Mouse (Mus musculus) heart, embryonic 15.5 days (tissue): ENCODE data around the gene Hoxd3. TPM values are rescaled to one million over a fixed set of nuclear protein-coding genes. Genes with fewer than 3 reads are reported as not detected.

Experiments
- ATAC-seq: fragments of 200-750 bp; cut with Nextera tagmentation; replicated peaks from 2 replicates; pipeline ENCODE4 v1.8.0; 2017; ENCODE audit warnings: low read depth, moderate TSS enrichment; ENCODE audit not compliant: insufficient number of reproducible peaks, insufficient read depth, low FRiP score
- H3K27ac ChIP-seq: fragments of 300-500 bp; sonication (generic); 2 replicates; pipeline ENCODE4 v1.5.1; 2015; ENCODE audit warnings: mild to moderate bottlenecking, inconsistent platforms
- H3K27me3 ChIP-seq: fragments of 300-500 bp; sonication (generic); 2 replicates; pipeline ENCODE4 v1.6.1; 2015; ENCODE audit warnings: inconsistent platforms
- H3K36me3 ChIP-seq: fragments of 300-500 bp; sonication (generic); 2 replicates; pipeline ENCODE4 v1.6.1; 2015; ENCODE audit warnings: mild to moderate bottlenecking, inconsistent platforms
- H3K4me1 ChIP-seq: fragments of 300-500 bp; sonication (generic); replicated peaks from 2 replicates; pipeline ENCODE4 v1.6.1; 2015; ENCODE audit warnings: inconsistent platforms
- H3K4me2 ChIP-seq: fragments of 300-500 bp; sonication (generic); 2 replicates; pipeline ENCODE4 v1.6.1; 2015; ENCODE audit warnings: inconsistent platforms, mild to moderate bottlenecking, moderate library complexity
- H3K4me3 ChIP-seq: fragments of 300-500 bp; sonication (generic); 2 replicates; pipeline ENCODE4 v1.5.1; 2015; ENCODE audit warnings: mild to moderate bottlenecking, inconsistent platforms
- H3K9ac ChIP-seq: fragments of 300-500 bp; sonication (generic); 2 replicates; pipeline ENCODE4 v1.6.1; 2015; ENCODE audit warnings: mild to moderate bottlenecking, inconsistent platforms
- H3K9me3 ChIP-seq: fragments of 300-500 bp; sonication (generic); replicated peaks from 2 replicates; pipeline ENCODE4 v1.6.1; 2016; ENCODE audit warnings: inconsistent platforms
- WGBS: fragments of 180-500 bp; shearing (Covaris S2); methylation state at CpG from one replicate; pipeline ENCODE4 v1.1.7; 2015; ENCODE audit warnings: mixed read lengths; 5-methylcytosine and 5-hydroxymethylcytosine counted together
- polyA plus RNA-seq: library from polyadenylated mRNA; unstranded; fragments of >200 nt; fragmentation: Nextera tagmentation; extraction: Ambion mirVana; gene quantifications from 2 replicates; pipeline ENCODE4 v1.2.1, GENCODE M21; 2015

The Hoxd3 gene
- polyA plus RNA-seq, 1 experiment from 2014 or later: 0.29 TPM

- Histone ChIP-seq H3K4me3 (peak overlapping the region; percentile 39), H3K4me1 (peaks cover 20% of the 10 kb centered on the region), H3K4me2 (peak overlapping the region; percentile 59), H3K9me3 (no peaks in the 10 kb centered on the region), H3K27me3 (peaks cover 92% of the 10 kb centered on the region), H3K27ac (no peak overlapping the region), H3K36me3 (no peaks in the 10 kb centered on the region), H3K9ac (no peak overlapping the region)
- ATAC-seq: 0 out of 2 replicates have a peak, but pooled peaks have one; percentile 18
- WGBS: 3% methylated on average over 25 of the region's 25 CpGs
Observed at GRCm38 (mm10) chr2:74753175-74753523, 41.4 kb downstream of the Hoxd3 start.

DNA sequence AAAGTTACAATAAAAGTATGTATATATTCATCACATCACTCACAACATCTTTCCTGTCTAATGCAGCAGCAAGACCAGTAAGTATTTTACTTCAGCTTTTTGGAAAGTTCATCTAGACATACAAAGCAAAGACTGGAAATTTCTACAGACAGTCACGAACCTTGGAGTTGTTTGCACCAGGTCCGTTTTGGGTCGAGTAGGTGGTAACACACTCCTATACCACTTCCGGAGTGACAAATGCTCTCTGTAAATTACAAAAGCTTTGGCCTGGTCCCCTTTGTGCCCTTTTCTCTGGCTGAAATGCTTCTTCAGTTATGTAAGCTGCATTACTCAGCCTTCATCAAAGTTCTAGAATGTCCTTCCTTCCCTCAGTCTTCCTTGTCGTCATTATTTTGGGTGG is 42.0 kb downstream of the Hoxd3 start:
- H3K4me3 ChIP-seq: no peak overlapping the region
- no peaks in the 10 kb centered on the region for H3K36me3 ChIP-seq
- 40% methylated on average over 5 of the region's 5 CpGs for WGBS
- no peaks in the 10 kb centered on the region for H3K9me3 ChIP-seq
- peaks cover 92% of the 10 kb centered on the region for H3K27me3 ChIP-seq
- peaks cover 20% of the 10 kb centered on the region for H3K4me1 ChIP-seq
- no peak for ATAC-seq
- no peak overlapping the region for H3K4me2 ChIP-seq
- H3K27ac ChIP-seq: no peak overlapping the region
- H3K9ac ChIP-seq: no peak overlapping the region

GRCm38 (mm10) chr2:74760146-74760545 is 48.4 kb downstream of the Hoxd3 start:
- WGBS: 0% methylated on average over 1 of the region's 1 CpGs
- Histone ChIP-seq H3K9ac (no peak overlapping the region), H3K4me1 (peaks cover 16% of the 10 kb centered on the region), H3K36me3 (no peaks in the 10 kb centered on the region), H3K4me3 (no peak overlapping the region), H3K4me2 (no peak overlapping the region), H3K9me3 (no peaks in the 10 kb centered on the region), H3K27ac (no peak overlapping the region), H3K27me3 (peaks cover 87% of the 10 kb centered on the region)
- ATAC-seq: no peak

GRCm38 (mm10) chr2:74761941-74762340 is 50.2 kb downstream of the Hoxd3 start:
- H3K27me3 ChIP-seq: peaks cover 89% of the 10 kb centered on the region
- H3K9me3 ChIP-seq: no peaks in the 10 kb centered on the region
- H3K36me3 ChIP-seq: no peaks in the 10 kb centered on the region
- peaks cover 16% of the 10 kb centered on the region for H3K4me1 ChIP-seq
- peak overlapping the region; percentile 89; the same call in 1 of the 2 replicates for H3K4me2 ChIP-seq
- 0 out of 2 replicates have a peak overlapping the region, but pooled peaks have one; percentile 55 for H3K4me3 ChIP-seq
- 5% methylated on average over 13 of the region's 13 CpGs for WGBS
- ATAC-seq: no peak
- no peak overlapping the region for H3K9ac ChIP-seq
- no peak overlapping the region for H3K27ac ChIP-seq

GRCm38 (mm10) chr2:74762522-74763244 is 51.0 kb downstream of the Hoxd3 start, which contains the start of gene Hoxd1:
Hoxd1 (plus strand) TSS chr2:74762980.
- H3K9me3 ChIP-seq: no peaks in the 10 kb centered on the region
- H3K27me3 ChIP-seq: peaks cover 84% of the 10 kb centered on the region
- H3K4me1 ChIP-seq: peaks cover 16% of the 10 kb centered on the region
- H3K27ac ChIP-seq: no peak within 1 kb of the TSS
- peak within 1 kb of the TSS; percentile 89 for H3K4me2 ChIP-seq
- under 1% methylated on average over 60 of the region's 61 CpGs for WGBS
- H3K9ac ChIP-seq: 0 out of 2 replicates have a peak within 1 kb of the TSS, but pooled peaks have one; percentile 18
- H3K36me3 ChIP-seq: no peaks in the 10 kb centered on the region
- peak; percentile 22; the same call in 1 of the 2 replicates for ATAC-seq
- H3K4me3 ChIP-seq: peak within 1 kb of the TSS; percentile 55

DNA sequence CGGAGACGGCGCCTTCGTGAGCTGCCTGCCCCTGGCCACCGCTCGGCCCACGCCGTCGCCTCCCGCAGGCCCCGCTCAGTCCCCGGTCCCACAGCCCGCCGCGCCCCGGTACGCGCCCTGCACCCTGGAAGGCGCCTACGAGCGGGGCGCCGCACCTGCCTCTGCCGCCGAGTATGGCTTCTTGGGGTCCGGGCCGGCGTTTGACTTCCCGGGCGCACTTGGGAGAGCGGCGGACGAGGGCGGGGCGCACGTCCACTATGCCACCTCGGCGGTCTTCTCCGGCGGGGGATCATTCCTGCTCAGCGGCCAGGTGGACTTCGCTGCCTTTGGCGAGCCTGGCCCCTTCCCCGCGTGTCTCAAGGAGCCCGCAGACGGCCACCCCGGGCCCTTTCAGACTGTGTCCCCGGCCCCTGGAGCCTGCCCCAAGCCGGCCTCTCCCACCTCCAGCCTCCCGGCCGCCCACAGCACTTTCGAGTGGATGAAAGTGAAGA is 51.6 kb downstream of the Hoxd3 start:
- Histone ChIP-seq H3K9me3 (no peaks in the 10 kb centered on the region), H3K4me2 (peak overlapping the region; percentile 89), H3K4me3 (peak overlapping the region; percentile 55), H3K9ac (0 out of 2 replicates have a peak overlapping the region, but pooled peaks have one; percentile 18), H3K27ac (no peak overlapping the region), H3K27me3 (peaks cover 78% of the 10 kb centered on the region), H3K4me1 (peaks cover 16% of the 10 kb centered on the region), H3K36me3 (no peaks in the 10 kb centered on the region)
- WGBS: under 1% methylated on average over 50 of the region's 53 CpGs
- no peak for ATAC-seq

- Histone ChIP-seq H3K9me3 (no peaks in the 10 kb centered on the region), H3K4me3 (peak overlapping the region; percentile 55), H3K27ac (no peak overlapping the region), H3K27me3 (peaks cover 73% of the 10 kb centered on the region), H3K9ac (no peak overlapping the region), H3K4me1 (peaks cover 16% of the 10 kb centered on the region), H3K4me2 (peak overlapping the region; percentile 89; the same call in 1 of the 2 replicates), H3K36me3 (no peaks in the 10 kb centered on the region)
- WGBS: 41% methylated on average over 10 of the region's 10 CpGs
- ATAC-seq: no peak
Observed at GRCm38 (mm10) chr2:74763976-74764375, 52.2 kb downstream of the Hoxd3 start.

GRCm38 (mm10) chr2:74774359-74774758 is 62.6 kb downstream of the Hoxd3 start:
- Histone ChIP-seq H3K4me3 (no peak overlapping the region), H3K36me3 (no peaks in the 10 kb centered on the region), H3K27me3 (peaks cover 26% of the 10 kb centered on the region), H3K4me1 (no peaks in the 10 kb centered on the region), H3K4me2 (no peak overlapping the region), H3K9me3 (no peaks in the 10 kb centered on the region), H3K9ac (no peak overlapping the region), H3K27ac (no peak overlapping the region)
- no peak for ATAC-seq
- 73% methylated on average over 2 of the region's 2 CpGs for WGBS

GRCm38 (mm10) chr2:74777536-74778275 is 66.0 kb downstream of the Hoxd3 start:
- Histone ChIP-seq H3K9me3 (no peaks in the 10 kb centered on the region), H3K4me3 (no peak overlapping the region), H3K27me3 (peaks cover 11% of the 10 kb centered on the region), H3K9ac (no peak overlapping the region), H3K27ac (no peak overlapping the region), H3K36me3 (no peaks in the 10 kb centered on the region), H3K4me1 (no peaks in the 10 kb centered on the region), H3K4me2 (no peak overlapping the region)
- WGBS: 67% methylated on average over 13 of the region's 13 CpGs
- ATAC-seq: no peak

DNA sequence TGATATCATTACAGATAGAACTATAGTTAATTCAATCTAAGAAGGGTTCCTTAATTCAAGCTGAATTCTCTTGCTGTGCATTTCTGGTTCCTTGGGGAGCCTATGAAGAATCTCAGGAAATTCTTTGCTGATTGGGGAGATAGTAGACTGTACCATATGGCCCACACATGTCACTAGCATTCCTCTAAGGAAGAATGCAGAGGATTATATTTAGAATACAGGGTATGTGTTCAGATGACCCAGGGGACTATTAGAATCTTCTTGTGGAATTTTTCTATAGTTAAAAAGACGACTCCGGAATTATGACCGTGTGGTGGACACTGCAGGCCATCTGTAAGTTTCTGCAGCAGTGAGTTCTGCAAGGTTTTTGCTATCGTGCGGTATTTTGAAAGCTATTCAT is 69.7 kb downstream of the Hoxd3 start:
- Histone ChIP-seq H3K4me1 (no peaks in the 10 kb centered on the region), H3K4me2 (no peak overlapping the region), H3K36me3 (no peaks in the 10 kb centered on the region), H3K27ac (no peak overlapping the region), H3K9ac (no peak overlapping the region), H3K9me3 (no peaks in the 10 kb centered on the region), H3K4me3 (no peak overlapping the region), H3K27me3 (peaks cover 8% of the 10 kb centered on the region; the same call in 1 of the 2 replicates)
- no peak for ATAC-seq
- 72% methylated on average over 5 of the region's 5 CpGs for WGBS

- no peak overlapping the region for H3K9ac ChIP-seq
- H3K27me3 ChIP-seq: no peaks in the 10 kb centered on the region
- no peaks in the 10 kb centered on the region for H3K4me1 ChIP-seq
- H3K4me2 ChIP-seq: no peak overlapping the region
- WGBS: 34% methylated on average over 7 of the region's 7 CpGs
- no peaks in the 10 kb centered on the region for H3K9me3 ChIP-seq
- no peak overlapping the region for H3K27ac ChIP-seq
- no peaks in the 10 kb centered on the region for H3K36me3 ChIP-seq
- no peak overlapping the region for H3K4me3 ChIP-seq
- ATAC-seq: no peak
Observed at GRCm38 (mm10) chr2:74795531-74795930, 83.8 kb downstream of the Hoxd3 start.
